Mouse (Mus musculus) lung, embryonic 15.5 days (tissue): ENCODE measurements at regions not wholly inside any gene's neighbourhood (a gene's known extent, or its start where the extent isn't known, plus 50 kb on each side); places are given as distances from the start of the nearest gene placed in this dataset.

Experiments used
- ATAC-seq: fragments of 200-750 bp; cut with Nextera tagmentation; 2 replicates; pipeline ENCODE4 v1.8.0; 2017; ENCODE audit warnings: moderate number of reproducible peaks, borderline replicate concordance; ENCODE audit not compliant: low FRiP score, low TSS enrichment; ENCODE audit errors: extremely low read depth
- H3K27ac ChIP-seq: fragments of 300-500 bp; sonication (generic); 2 replicates; pipeline ENCODE4 v1.5.1; 2015; ENCODE audit warnings: moderate library complexity, mild to moderate bottlenecking, inconsistent platforms
- H3K27me3 ChIP-seq: fragments of 300-500 bp; sonication (generic); 2 replicates; pipeline ENCODE4 v1.6.1; 2015; ENCODE audit warnings: inconsistent platforms
- H3K36me3 ChIP-seq: fragments of 300-500 bp; sonication (generic); 2 replicates; pipeline ENCODE4 v1.6.1; 2015; ENCODE audit warnings: inconsistent platforms
- H3K4me1 ChIP-seq: fragments of 300-500 bp; sonication (generic); 2 replicates; pipeline ENCODE4 v1.6.1; 2015; ENCODE audit warnings: inconsistent platforms
- H3K4me2 ChIP-seq: fragments of 300-500 bp; sonication (generic); 2 replicates; pipeline ENCODE4 v1.6.1; 2015; ENCODE audit warnings: inconsistent platforms, mild to moderate bottlenecking, moderate library complexity
- H3K4me3 ChIP-seq: fragments of 300-500 bp; sonication (generic); 2 replicates; pipeline ENCODE4 v1.5.1; 2015; ENCODE audit warnings: mild to moderate bottlenecking, inconsistent platforms
- H3K9ac ChIP-seq: fragments of 300-500 bp; sonication (generic); 2 replicates; pipeline ENCODE4 v1.6.1; 2015; ENCODE audit warnings: inconsistent platforms
- H3K9me3 ChIP-seq: fragments of 300-500 bp; sonication (generic); 2 replicates; pipeline ENCODE4 v1.6.1; 2016; ENCODE audit warnings: inconsistent platforms
- WGBS: fragments of 180-500 bp; shearing (Covaris S2); methylation state at CpG from one replicate; pipeline ENCODE4 v1.1.7; 2015; 5-methylcytosine and 5-hydroxymethylcytosine counted together

- no peak overlapping the region for H3K4me3 ChIP-seq
- WGBS: 81% methylated on average over 12 of the region's 12 CpGs
- no peak for ATAC-seq
- H3K4me2 ChIP-seq: no peak overlapping the region
- H3K4me1 ChIP-seq: no peaks in the 10 kb centered on the region
- H3K9ac ChIP-seq: no peak overlapping the region
- no peaks in the 10 kb centered on the region for H3K27me3 ChIP-seq
- no peaks in the 10 kb centered on the region for H3K36me3 ChIP-seq
- no peak overlapping the region for H3K27ac ChIP-seq
- no peaks in the 10 kb centered on the region for H3K9me3 ChIP-seq
Observed at GRCm38 (mm10) chr11:110670626-110671508, 271.9 kb downstream of the Map2k6 start.

GRCm38 (mm10) chr11:110672941-110673340, 274.0 kb downstream of the Map2k6 start:
- WGBS: 67% methylated on average over 1 of the region's 1 CpGs
- Histone ChIP-seq H3K36me3 (no peaks in the 10 kb centered on the region), H3K4me2 (no peak overlapping the region), H3K4me3 (no peak overlapping the region), H3K27me3 (no peaks in the 10 kb centered on the region), H3K27ac (no peak overlapping the region), H3K9ac (no peak overlapping the region), H3K4me1 (no peaks in the 10 kb centered on the region), H3K9me3 (no peaks in the 10 kb centered on the region)
- ATAC-seq: no peak

GRCm38 (mm10) chr11:110692824-110693223, 275.0 kb upstream of the Kcnj16 start:
- ATAC-seq: no peak
- 81% methylated on average over 4 of the region's 4 CpGs for WGBS

GRCm38 (mm10) chr11:110697067-110697466, 270.8 kb upstream of the Kcnj16 start:
- Histone ChIP-seq H3K9me3 (no peaks in the 10 kb centered on the region), H3K9ac (no peak overlapping the region), H3K4me2 (no peak overlapping the region), H3K27ac (no peak overlapping the region), H3K4me3 (no peak overlapping the region), H3K27me3 (no peaks in the 10 kb centered on the region), H3K36me3 (no peaks in the 10 kb centered on the region), H3K4me1 (no peaks in the 10 kb centered on the region)
- 60% methylated on average over 6 of the region's 6 CpGs for WGBS
- no peak for ATAC-seq

More at GRCm38 (mm10) chr11:110692824-110693223, 275.0 kb upstream of the Kcnj16 start:
- Histone ChIP-seq H3K27me3 (no peaks in the 10 kb centered on the region), H3K4me2 (no peak overlapping the region), H3K4me1 (no peaks in the 10 kb centered on the region), H3K9ac (no peak overlapping the region), H3K36me3 (no peaks in the 10 kb centered on the region), H3K4me3 (no peak overlapping the region), H3K9me3 (no peaks in the 10 kb centered on the region), H3K27ac (no peak overlapping the region)

GRCm38 (mm10) chr11:110698342-110698741, 269.5 kb upstream of the Kcnj16 start:
- no peak overlapping the region for H3K4me2 ChIP-seq
- no peak for ATAC-seq
- no peaks in the 10 kb centered on the region for H3K27me3 ChIP-seq
- no peak overlapping the region for H3K4me3 ChIP-seq
- WGBS: 81% methylated on average over 5 of the region's 5 CpGs
- no peaks in the 10 kb centered on the region for H3K9me3 ChIP-seq
- no peak overlapping the region for H3K9ac ChIP-seq
- H3K4me1 ChIP-seq: no peaks in the 10 kb centered on the region
- no peaks in the 10 kb centered on the region for H3K36me3 ChIP-seq
- no peak overlapping the region for H3K27ac ChIP-seq

GRCm38 (mm10) chr11:110700976-110701375, 266.9 kb upstream of the Kcnj16 start:
- Histone ChIP-seq H3K4me3 (no peak overlapping the region), H3K9ac (no peak overlapping the region), H3K4me2 (no peak overlapping the region), H3K9me3 (no peaks in the 10 kb centered on the region), H3K4me1 (no peaks in the 10 kb centered on the region), H3K27ac (no peak overlapping the region), H3K36me3 (no peaks in the 10 kb centered on the region), H3K27me3 (no peaks in the 10 kb centered on the region)
- ATAC-seq: no peak
- WGBS: 80% methylated on average over 2 of the region's 2 CpGs

GRCm38 (mm10) chr11:110702119-110702518, 265.7 kb upstream of the Kcnj16 start:
- Histone ChIP-seq H3K4me1 (no peaks in the 10 kb centered on the region), H3K27me3 (no peaks in the 10 kb centered on the region), H3K4me2 (no peak overlapping the region), H3K36me3 (no peaks in the 10 kb centered on the region), H3K9me3 (no peaks in the 10 kb centered on the region), H3K4me3 (no peak overlapping the region), H3K27ac (no peak overlapping the region), H3K9ac (no peak overlapping the region)
- 87% methylated on average over 5 of the region's 5 CpGs for WGBS
- no peak for ATAC-seq

GRCm38 (mm10) chr11:110703511-110703910, 264.3 kb upstream of the Kcnj16 start:
- ATAC-seq: no peak
- H3K27me3 ChIP-seq: no peaks in the 10 kb centered on the region
- 85% methylated on average over 2 of the region's 2 CpGs for WGBS
- H3K9ac ChIP-seq: no peak overlapping the region
- H3K36me3 ChIP-seq: no peaks in the 10 kb centered on the region
- no peaks in the 10 kb centered on the region for H3K4me1 ChIP-seq
- no peak overlapping the region for H3K4me3 ChIP-seq
- no peaks in the 10 kb centered on the region for H3K9me3 ChIP-seq
- no peak overlapping the region for H3K27ac ChIP-seq
- no peak overlapping the region for H3K4me2 ChIP-seq

- Histone ChIP-seq H3K36me3 (no peaks in the 10 kb centered on the region), H3K4me2 (no peak overlapping the region), H3K9ac (no peak overlapping the region), H3K27me3 (no peaks in the 10 kb centered on the region), H3K4me3 (no peak overlapping the region), H3K4me1 (no peaks in the 10 kb centered on the region), H3K27ac (no peak overlapping the region), H3K9me3 (no peaks in the 10 kb centered on the region)
- 68% methylated on average over 4 of the region's 4 CpGs for WGBS
- ATAC-seq: no peak
Observed at GRCm38 (mm10) chr11:110707328-110707727, 260.5 kb upstream of the Kcnj16 start.

- no peak for ATAC-seq
- no peaks in the 10 kb centered on the region for H3K4me1 ChIP-seq
- H3K9me3 ChIP-seq: no peaks in the 10 kb centered on the region
- H3K36me3 ChIP-seq: no peaks in the 10 kb centered on the region
- H3K4me2 ChIP-seq: no peak overlapping the region
- H3K27me3 ChIP-seq: no peaks in the 10 kb centered on the region
- no peak overlapping the region for H3K27ac ChIP-seq
- 73% methylated on average over 2 of the region's 2 CpGs for whole genome bisulfite sequencing
- no peak overlapping the region for H3K4me3 ChIP-seq
- H3K9ac ChIP-seq: no peak overlapping the region
Observed at GRCm38 (mm10) chr11:110715300-110715699, 252.5 kb upstream of the Kcnj16 start.

- no peaks in the 10 kb centered on the region for H3K9me3 ChIP-seq
- H3K9ac ChIP-seq: no peak overlapping the region
- WGBS: 53% methylated on average over 1 of the region's 1 CpGs
- H3K4me1 ChIP-seq: no peaks in the 10 kb centered on the region
- no peak overlapping the region for H3K4me3 ChIP-seq
- H3K4me2 ChIP-seq: no peak overlapping the region
- no peaks in the 10 kb centered on the region for H3K36me3 ChIP-seq
- ATAC-seq: no peak
- H3K27me3 ChIP-seq: no peaks in the 10 kb centered on the region
- H3K27ac ChIP-seq: no peak overlapping the region
Observed at GRCm38 (mm10) chr11:110716369-110716768, 251.5 kb upstream of the Kcnj16 start.

- no peaks in the 10 kb centered on the region for H3K4me1 ChIP-seq
- no peak for ATAC-seq
- no peak overlapping the region for H3K4me2 ChIP-seq
- no peak overlapping the region for H3K27ac ChIP-seq
- H3K9me3 ChIP-seq: no peaks in the 10 kb centered on the region
- H3K36me3 ChIP-seq: no peaks in the 10 kb centered on the region
- no peak overlapping the region for H3K9ac ChIP-seq
- WGBS: 72% methylated on average over 5 of the region's 5 CpGs
- no peak overlapping the region for H3K4me3 ChIP-seq
- H3K27me3 ChIP-seq: no peaks in the 10 kb centered on the region
Observed at GRCm38 (mm10) chr11:110722701-110723100, 245.1 kb upstream of the Kcnj16 start.
